Mouse (Mus musculus): ENCODE data around the gene Naa80. TPM values are rescaled to one million over a fixed set of nuclear protein-coding genes. Genes with fewer than 3 reads are reported as not detected.
"Not testable (repeated sequence)": the region's sequence is repeated elsewhere in the genome, so short reads cannot be mapped to it uniquely, and the experiment has no call there.

Gene Naa80
- polyA plus RNA-seq, 1 experiment from 2014 or later, result 16.4 TPM

GRCm38 (mm10) chr9:107554319-107554825 lies 24.3 kb upstream of the Naa80 start:
- H3K9ac ChIP-seq, result peak overlapping the region; percentile 80
- peak overlapping the region; percentile 87 for H3K27ac ChIP-seq
- H3K4me2 ChIP-seq (replicated peaks), result peak overlapping the region; percentile 75
- peak; percentile 93 for ATAC-seq (ENCODE audit: low FRiP score)
- peaks cover 37% of the 10 kb centered on the region for H3K4me1 ChIP-seq (replicated peaks; ENCODE audit: control insufficient read depth, insufficient read depth, low read length)
- H3K9me3 ChIP-seq (ENCODE audit: control insufficient read depth, low read length), result no peaks in the 10 kb centered on the region
- under 1% methylated on average over 53 of the region's 53 CpGs for WGBS
- peak overlapping the region; percentile 74 for H3K4me3 ChIP-seq (replicated peaks; ENCODE audit: low read length)
- peak; percentile 99 for DNase-seq (ENCODE audit: low spot score)
- peaks cover 37% of the 10 kb centered on the region for H3K27me3 ChIP-seq (ENCODE audit: control insufficient read depth, insufficient read depth, low read length)
- peaks cover 23% of the 10 kb centered on the region for H3K36me3 ChIP-seq (replicated peaks; ENCODE audit: control insufficient read depth, insufficient read depth)

GRCm38 (mm10) chr9:107555031-107555457 lies 23.6 kb upstream of the Naa80 start:
- Histone ChIP-seq H3K36me3 (replicated peaks; ENCODE audit: control insufficient read depth, insufficient read depth) (peaks cover 30% of the 10 kb centered on the region), H3K4me3 (replicated peaks; ENCODE audit: low read length) (peak overlapping the region; percentile 74), H3K9me3 (ENCODE audit: control insufficient read depth, low read length) (no peaks in the 10 kb centered on the region), H3K27ac (peak overlapping the region; percentile 87), H3K9ac (peak overlapping the region; percentile 80), H3K4me1 (replicated peaks; ENCODE audit: control insufficient read depth, insufficient read depth, low read length) (peaks cover 37% of the 10 kb centered on the region), H3K4me2 (replicated peaks) (peak overlapping the region; percentile 75), H3K27me3 (ENCODE audit: control insufficient read depth, insufficient read depth, low read length) (peaks cover 30% of the 10 kb centered on the region)
- ATAC-seq (ENCODE audit: low FRiP score) (peak; percentile 32), DNase-seq (ENCODE audit: low spot score) (no peak)
- WGBS, result 0% methylated on average over 23 of the region's 23 CpGs

GRCm38 (mm10) chr9:107555701-107556100 lies 23.0 kb upstream of the Naa80 start:
- ATAC-seq (ENCODE audit: low FRiP score), result no peak
- 45% methylated on average over 2 of the region's 2 CpGs for WGBS
- Histone ChIP-seq H3K27ac (peak overlapping the region; percentile 87; the same call in 1 of the 2 replicates), H3K27me3 (ENCODE audit: control insufficient read depth, insufficient read depth, low read length) (peaks cover 24% of the 10 kb centered on the region), H3K9ac (peak overlapping the region; percentile 80), H3K4me1 (replicated peaks; ENCODE audit: control insufficient read depth, insufficient read depth, low read length) (peaks cover 37% of the 10 kb centered on the region), H3K4me2 (replicated peaks) (peak overlapping the region; percentile 75), H3K36me3 (replicated peaks; ENCODE audit: control insufficient read depth, insufficient read depth) (peaks cover 36% of the 10 kb centered on the region), H3K4me3 (replicated peaks; ENCODE audit: low read length) (peak overlapping the region; percentile 74), H3K9me3 (ENCODE audit: control insufficient read depth, low read length) (no peaks in the 10 kb centered on the region)
- no peak for DNase-seq (ENCODE audit: low spot score)

GRCm38 (mm10) chr9:107556346-107556745 lies 22.3 kb upstream of the Naa80 start:
- no peak overlapping the region for H3K9ac ChIP-seq
- 0 out of 2 replicates have a peak overlapping the region, but pooled peaks have one; percentile 74 for H3K4me3 ChIP-seq (replicated peaks; ENCODE audit: low read length)
- H3K4me2 ChIP-seq (replicated peaks), result peak overlapping the region; percentile 75

GRCm38 (mm10) chr9:107563029-107563581 lies 15.6 kb upstream of the Naa80 start, which contains the start of gene Tusc2:
TSS of gene Tusc2 (plus strand) at chr9:107563255.
- H3K27ac ChIP-seq, result peak within 1 kb of the TSS; percentile 55; the same call in 1 of the 2 replicates
- no peaks in the 10 kb centered on the region for H3K27me3 ChIP-seq (ENCODE audit: control insufficient read depth, insufficient read depth, low read length)
- ATAC-seq (ENCODE audit: low FRiP score) (peak; percentile 94), DNase-seq (ENCODE audit: low spot score) (peak; percentile 90)
- under 1% methylated on average over 46 of the region's 46 CpGs for WGBS
- H3K9ac ChIP-seq, result peak within 1 kb of the TSS; percentile 76
- no peaks in the 10 kb centered on the region for H3K9me3 ChIP-seq (ENCODE audit: control insufficient read depth, low read length)
- H3K4me3 ChIP-seq (replicated peaks; ENCODE audit: low read length), result peak within 1 kb of the TSS; percentile 75
- H3K36me3 ChIP-seq (replicated peaks; ENCODE audit: control insufficient read depth, insufficient read depth), result peaks cover 62% of the 10 kb centered on the region
- peaks cover 14% of the 10 kb centered on the region for H3K4me1 ChIP-seq (replicated peaks; ENCODE audit: control insufficient read depth, insufficient read depth, low read length)
- H3K4me2 ChIP-seq (replicated peaks), result peak within 1 kb of the TSS; percentile 95

More at GRCm38 (mm10) chr9:107556346-107556745, 22.3 kb upstream of the Naa80 start:
- H3K27me3 ChIP-seq (ENCODE audit: control insufficient read depth, insufficient read depth, low read length), result peaks cover 18% of the 10 kb centered on the region
- H3K36me3 ChIP-seq (replicated peaks; ENCODE audit: control insufficient read depth, insufficient read depth), result peaks cover 43% of the 10 kb centered on the region
- peaks cover 33% of the 10 kb centered on the region for H3K4me1 ChIP-seq (replicated peaks; ENCODE audit: control insufficient read depth, insufficient read depth, low read length)
- ATAC-seq (ENCODE audit: low FRiP score) (no peak), DNase-seq (ENCODE audit: low spot score) (no peak)
- 91% methylated on average over 3 of the region's 3 CpGs for WGBS
- no peak overlapping the region for H3K27ac ChIP-seq
- H3K9me3 ChIP-seq (ENCODE audit: control insufficient read depth, low read length), result no peaks in the 10 kb centered on the region

GRCm38 (mm10) chr9:107565556-107565955 lies 13.1 kb upstream of the Naa80 start:
- H3K9ac ChIP-seq; H3K9me3 ChIP-seq (ENCODE audit: control insufficient read depth, low read length); H3K27ac ChIP-seq; DNase-seq (ENCODE audit: low spot score); ATAC-seq (ENCODE audit: low FRiP score); H3K4me2 ChIP-seq (replicated peaks); H3K4me3 ChIP-seq (replicated peaks; ENCODE audit: low read length); H3K27me3 ChIP-seq (ENCODE audit: control insufficient read depth, insufficient read depth, low read length): not testable (repeated sequence)
- 57% methylated on average over 5 of the region's 5 CpGs for WGBS
- H3K36me3 ChIP-seq (replicated peaks; ENCODE audit: control insufficient read depth, insufficient read depth), result peaks cover 41% of the 10 kb centered on the region
- H3K4me1 ChIP-seq (replicated peaks; ENCODE audit: control insufficient read depth, insufficient read depth, low read length), result peaks cover 25% of the 10 kb centered on the region

- H3K4me2 ChIP-seq (replicated peaks), result peak overlapping the region; percentile 13
- no peak overlapping the region for H3K4me3 ChIP-seq (replicated peaks; ENCODE audit: low read length)
- no peaks in the 10 kb centered on the region for H3K9me3 ChIP-seq (ENCODE audit: control insufficient read depth, low read length)
- 61% methylated on average over 15 of the region's 15 CpGs for WGBS
- H3K27ac ChIP-seq, result no peak overlapping the region
- H3K4me1 ChIP-seq (replicated peaks; ENCODE audit: control insufficient read depth, insufficient read depth, low read length), result peaks cover 31% of the 10 kb centered on the region
- H3K27me3 ChIP-seq (ENCODE audit: control insufficient read depth, insufficient read depth, low read length), result no peaks in the 10 kb centered on the region
- no peak overlapping the region for H3K9ac ChIP-seq
- ATAC-seq (ENCODE audit: low FRiP score) (no peak), DNase-seq (ENCODE audit: low spot score) (peak; percentile 73)
- peaks cover 41% of the 10 kb centered on the region for H3K36me3 ChIP-seq (replicated peaks; ENCODE audit: control insufficient read depth, insufficient read depth)
Observed at GRCm38 (mm10) chr9:107566041-107566709, 12.5 kb upstream of the Naa80 start.

- ATAC-seq (ENCODE audit: low FRiP score), result no peak
- Histone ChIP-seq H3K36me3 (replicated peaks; ENCODE audit: control insufficient read depth, insufficient read depth) (peaks cover 41% of the 10 kb centered on the region), H3K4me3 (replicated peaks; ENCODE audit: low read length) (no peak overlapping the region), H3K4me2 (replicated peaks) (peak overlapping the region; percentile 83), H3K4me1 (replicated peaks; ENCODE audit: control insufficient read depth, insufficient read depth, low read length) (peaks cover 38% of the 10 kb centered on the region), H3K27ac (peak overlapping the region; percentile 73; the same call in 1 of the 2 replicates), H3K9me3 (ENCODE audit: control insufficient read depth, low read length) (no peaks in the 10 kb centered on the region), H3K9ac (no peak overlapping the region), H3K27me3 (ENCODE audit: control insufficient read depth, insufficient read depth, low read length) (no peaks in the 10 kb centered on the region)
- no peak for DNase-seq (ENCODE audit: low spot score)
- WGBS, result 71% methylated on average over 3 of the region's 3 CpGs
Observed at GRCm38 (mm10) chr9:107566855-107567254, 11.8 kb upstream of the Naa80 start.

- WGBS, result 4% methylated on average over 18 of the region's 18 CpGs
- peak within 1 kb of the TSS; percentile 83 for H3K4me2 ChIP-seq (replicated peaks)
- no peaks in the 10 kb centered on the region for H3K9me3 ChIP-seq (ENCODE audit: control insufficient read depth, low read length)
- H3K9ac ChIP-seq, result peak within 1 kb of the TSS; percentile 87
- H3K36me3 ChIP-seq (replicated peaks; ENCODE audit: control insufficient read depth, insufficient read depth), result peaks cover 45% of the 10 kb centered on the region
- ATAC-seq (ENCODE audit: low FRiP score) (no peak), DNase-seq (ENCODE audit: low spot score) (no peak)
- peaks cover 38% of the 10 kb centered on the region for H3K4me1 ChIP-seq (replicated peaks; ENCODE audit: control insufficient read depth, insufficient read depth, low read length)
- H3K27me3 ChIP-seq (ENCODE audit: control insufficient read depth, insufficient read depth, low read length), result no peaks in the 10 kb centered on the region
- peak within 1 kb of the TSS; percentile 73 for H3K27ac ChIP-seq
- peak within 1 kb of the TSS; percentile 82 for H3K4me3 ChIP-seq (replicated peaks; ENCODE audit: low read length)
Observed at GRCm38 (mm10) chr9:107567702-107568319, 10.9 kb upstream of the Naa80 start, which contains the start of gene Hyal2. TSS of gene Hyal2 (plus strand) at chr9:107567945.

All from hindbrain, embryonic 14.5 days (tissue).